Comparison of ENCODE assay signal across 12 mouse cellular contexts in genomic region chr14:88479909-88480308, GRCm38 (mm10). TPM values are rescaled to one million over a fixed set of nuclear protein-coding genes. Genes with fewer than 3 reads are reported as not detected.
DNase-seq lines count a peak whose midpoint lies in the region; ATAC-seq and TF ChIP-seq lines count a peak whose summit lies in the region.
"Had no signal": no experiment of that assay in that cellular context is flagged by ENCODE, and none has a peak within 500 bp of the region (broad histone marks: within the 10 kb centered on the region; RNA-seq: fewer than 3 reads in every experiment).

No protein-coding gene starts in this region.

- 38% methylated on average over 3 of the region's 3 CpGs for WGBS in heart, adult 2 months
- 53% methylated on average over 3 of the region's 3 CpGs for WGBS in heart, embryonic 11.5 days (ENCODE audit: insufficient replicate concordance)

- H3K4me1 ChIP-seq in heart, adult 2 months (ENCODE audit: control insufficient read depth, insufficient read depth, low read length): no peaks in the 10 kb centered on the region
- no peaks in the 10 kb centered on the region for H3K4me1 ChIP-seq in heart, embryonic 11.5 days (ENCODE audit: control insufficient read depth, insufficient read depth, low read length)
- H3K4me1 ChIP-seq: embryonic facial prominence, embryonic 12.5 days; limb, embryonic 15.5 days had no signal

- H3K27ac ChIP-seq in heart, adult 2 months: no peak overlapping the region
- H3K27ac ChIP-seq in heart, embryonic 11.5 days (ENCODE audit: low read depth, low read length): no peak overlapping the region
- H3K27ac ChIP-seq: embryonic facial prominence, embryonic 12.5 days; limb, embryonic 15.5 days had no signal

- H3K9ac ChIP-seq in heart, adult 2 months (ENCODE audit: low read depth, low read length): no peak overlapping the region
- no peak overlapping the region for H3K9ac ChIP-seq in heart, embryonic 11.5 days (ENCODE audit: low read depth, low read length)
- H3K9ac ChIP-seq: embryonic facial prominence, embryonic 12.5 days; limb, embryonic 15.5 days had no signal

- H3K79me2 ChIP-seq in heart, adult 2 months (replicated peaks; ENCODE audit: control insufficient read depth, insufficient read depth, low read length): no peaks in the 10 kb centered on the region

- no peak for ATAC-seq in heart, embryonic 11.5 days (replicated peaks; ENCODE audit: insufficient number of reproducible peaks, low FRiP score, low TSS enrichment)
- ATAC-seq in megakaryocyte-erythroid progenitor cell, adult 5-6 weeks (replicated peaks; ENCODE audit: low FRiP score, low TSS enrichment, poor library complexity, severe bottlenecking): no peak

- no peaks in the 10 kb centered on the region for H3K27me3 ChIP-seq in heart, adult 2 months (ENCODE audit: control insufficient read depth, insufficient read depth, low read length)
- H3K27me3 ChIP-seq in heart, embryonic 11.5 days (ENCODE audit: control insufficient read depth, insufficient read depth, low read length): no peaks in the 10 kb centered on the region
- H3K27me3 ChIP-seq: embryonic facial prominence, embryonic 12.5 days; limb, embryonic 15.5 days had no signal

- intact Hi-C loops in heart, adult 2 months (cut with DNase I): no loop called here
- intact Hi-C loops in left cerebral cortex, postnatal 14 days (cut with DNase I): no loop called here
- intact Hi-C loops in left cerebral cortex, postnatal 10 days (cut with DNase I): no loop called here

- no peak for TF ChIP-seq POLR2A in heart, adult 2 months (IDR thresholded peaks at IDR 0.05; ENCODE audit: insufficient read depth, low read depth, low read length)

- peak; percentile 53 for TF ChIP-seq CTCF in heart, adult 2 months (IDR thresholded peaks at IDR 0.05)

- no peak overlapping the region for H3K4me3 ChIP-seq in heart, adult 2 months
- no peak overlapping the region for H3K4me3 ChIP-seq in heart, embryonic 11.5 days (ENCODE audit: low read depth, low read length)
- H3K4me3 ChIP-seq: embryonic facial prominence, embryonic 12.5 days; limb, embryonic 15.5 days had no signal

- H3K4me2 ChIP-seq in heart, embryonic 11.5 days: no peak overlapping the region
- H3K4me2 ChIP-seq: embryonic facial prominence, embryonic 12.5 days; limb, embryonic 15.5 days had no signal

- H3K9me3 ChIP-seq in heart, embryonic 11.5 days (replicated peaks; ENCODE audit: control insufficient read depth, low read length): no peaks in the 10 kb centered on the region
- H3K9me3 ChIP-seq: embryonic facial prominence, embryonic 12.5 days; limb, embryonic 15.5 days had no signal

- DNase-seq in heart, adult 2 months: no peak
- peak; percentile 8 to 33 for DNase-seq in left cerebral cortex, postnatal 14 days (ENCODE audit: low spot score in 2 of 2)
- no peak for DNase-seq in left cerebral cortex, postnatal 10 days (ENCODE audit: extremely low spot score in 1 of 2, low spot score in 2 of 2)
- DNase-seq in 3T3-L1 (ENCODE audit: low read depth, low spot score): peak; percentile 54
- peak; percentile 19 for DNase-seq in adipocyte (ENCODE audit: low spot score)
- DNase-seq in MN1 (ENCODE audit: low spot score): no peak

- H3K36me3 ChIP-seq in heart, adult 2 months (ENCODE audit: control insufficient read depth, insufficient read depth, low read length): no peaks in the 10 kb centered on the region
- no peaks in the 10 kb centered on the region for H3K36me3 ChIP-seq in heart, embryonic 11.5 days (ENCODE audit: control insufficient read depth, insufficient read depth, low read length)
- H3K36me3 ChIP-seq: embryonic facial prominence, embryonic 12.5 days; limb, embryonic 15.5 days had no signal

- no peak for TF ChIP-seq EP300 in heart, adult 2 months (IDR thresholded peaks at IDR 0.05; ENCODE audit: insufficient read depth, low read depth, low read length)

RNA-seq across cellular contexts. Expression of gene Pcdh20, which starts 8.7 kb away (rescaled TPM):
- under 1 TPM; 0.30 to 0.44 TPM for total RNA-seq in heart, adult 2 months (2021)
- polyA plus RNA-seq in heart, adult 2 months (2012; rRNA removed): 0.09 and 0.14 TPM in 2 replicates
- polyA plus RNA-seq in heart, embryonic 11.5 days (2014; fragmentation: Nextera tagmentation; extraction: Ambion mirVana): 0.14 and 0.23 TPM in 2 replicates
- 10 to 100 TPM; 17.1 to 22.8 TPM for total RNA-seq in left cerebral cortex, postnatal 14 days (2021)
- total RNA-seq in left cerebral cortex, postnatal 10 days (2021): 10 to 100 TPM; 15.2 to 15.5 TPM
- not detected in 2 replicates for total RNA-seq in megakaryocyte-erythroid progenitor cell, adult 5-6 weeks (2014; fragmentation: Nextera tagmentation)
- not detected in 2 replicates for total RNA-seq in megakaryocyte-erythroid progenitor cell, adult 5-6 weeks (2017)
- total RNA-seq: ES-E14 had no signal
- polyA plus RNA-seq: spleen, adult 2 months had no signal

Comparison
In these comparisons a context has a peak if more than half of its experiments do, and no peak if none do; other contexts are left out.
1. DNase-seq: peak in left cerebral cortex, postnatal 14 days (2 of 2), 3T3-L1 (single experiment) and adipocyte (single experiment); none in heart, adult 2 months (0 of 2), left cerebral cortex, postnatal 10 days (0 of 2) and MN1 (single experiment).
2. RNA of gene Pcdh20, which starts 8.7 kb away (total RNA-seq): 17.1 to 22.8 TPM in left cerebral cortex, postnatal 14 days and 15.2 to 15.5 TPM in left cerebral cortex, postnatal 10 days; 0.30 to 0.44 TPM in heart, adult 2 months and not detected in megakaryocyte-erythroid progenitor cell, adult 5-6 weeks; every median in the first group is over 10 times any median in the second.